Mouse (Mus musculus): ENCODE measurements at regions not wholly inside any gene's neighbourhood (a gene's known extent, or its start where the extent isn't known, plus 50 kb on each side); places are given as distances from the start of the nearest gene placed in this dataset.

- TF ChIP-seq POLR2A (IDR thresholded peaks at IDR 0.05; ENCODE audit: control insufficient read depth, low read depth, low read length) (no peak), CTCF (IDR thresholded peaks at IDR 0.05; ENCODE audit: control insufficient read depth, insufficient read depth, insufficient replicate concordance, low read depth, low read length) (no peak)
These were observed 162.4 kb downstream of the Evx1 start for GRCm38 (mm10) chr6:52475676-52476075.
